Mouse (Mus musculus): ENCODE measurements around the gene Gm20388. TPM values are rescaled to one million over a fixed set of nuclear protein-coding genes. Genes with fewer than 3 reads are reported as not detected.
A peak's percentile ranks its signal among the peaks of the same experiment; 100 is the strongest.

Gm20388 gene
- polyA plus RNA-seq, 1 experiment from 2014 or later = not detected

DNA sequence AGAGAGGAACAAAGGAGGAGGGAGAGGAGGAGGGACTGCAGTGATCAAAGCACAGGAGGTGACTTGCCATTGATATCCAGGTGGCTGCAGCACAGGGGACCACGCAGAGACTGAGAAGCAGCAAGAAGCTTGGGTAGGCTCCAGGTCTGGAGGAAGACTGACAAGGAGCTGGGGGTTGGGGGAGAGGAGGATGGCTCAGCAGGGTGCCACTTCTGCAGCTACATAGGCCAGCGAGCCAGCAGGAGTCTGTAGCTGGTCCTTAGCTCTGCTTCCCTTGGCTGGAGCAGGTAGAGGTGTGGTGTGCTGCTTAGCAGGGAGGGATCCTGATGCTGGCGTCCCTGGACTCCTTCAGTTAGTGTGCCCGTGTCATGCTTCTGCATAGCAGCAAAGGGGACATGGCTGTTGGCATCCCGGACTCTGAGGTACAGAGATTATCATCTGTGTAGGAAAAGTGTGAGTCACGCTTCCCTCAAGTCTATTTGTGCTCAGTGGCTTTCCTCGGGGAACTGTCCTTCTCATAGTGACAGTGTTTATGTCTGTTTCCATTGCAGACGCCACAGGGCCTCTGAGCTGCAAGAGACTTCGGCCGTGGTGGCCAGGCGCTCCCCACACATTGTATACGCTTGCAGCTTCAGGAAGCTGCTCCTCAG lies 234.1 kb downstream of the Gm20388 start:
- peak; percentile 63 for ATAC-seq (replicated peaks)
- 0 out of 2 replicates have a peak, but pooled peaks cover 4% of the 10 kb centered on the region for H3K36me3 ChIP-seq
- 57% methylated on average over 12 of the region's 12 CpGs for WGBS
- no peaks in the 10 kb centered on the region for H3K9me3 ChIP-seq
- no peak overlapping the region for H3K9ac ChIP-seq (replicated peaks)
- peak overlapping the region; percentile 84 for H3K27ac ChIP-seq (replicated peaks)
- H3K4me1 ChIP-seq = peaks cover 31% of the 10 kb centered on the region
- H3K4me3 ChIP-seq = no peak overlapping the region
- H3K4me2 ChIP-seq (replicated peaks) = no peak overlapping the region
- no peaks in the 10 kb centered on the region for H3K27me3 ChIP-seq

DNA sequence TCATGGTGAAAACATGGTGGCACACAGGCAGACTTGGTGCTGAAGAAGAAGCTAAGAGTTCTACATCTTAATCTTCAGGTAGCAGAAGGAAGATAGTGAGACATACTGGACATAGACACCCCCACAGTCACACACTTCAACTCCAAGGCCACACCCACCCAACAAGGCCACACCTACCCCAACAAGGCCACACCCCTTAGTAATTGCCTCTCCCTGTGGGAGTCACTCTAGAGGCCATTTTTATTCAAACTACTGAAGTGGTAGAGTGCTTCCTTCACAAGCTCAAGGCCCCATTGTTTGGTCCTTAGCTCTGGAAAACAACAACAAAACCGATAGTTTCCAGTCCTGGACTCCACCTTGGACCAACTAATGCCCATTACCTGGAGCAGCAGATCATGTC lies 235.4 kb downstream of the Gm20388 start:
- H3K9ac ChIP-seq (replicated peaks) = no peak overlapping the region
- H3K36me3 ChIP-seq = 0 out of 2 replicates have a peak, but pooled peaks cover 4% of the 10 kb centered on the region
- no peak overlapping the region for H3K4me3 ChIP-seq
- no peak overlapping the region for H3K4me2 ChIP-seq (replicated peaks)
- no peaks in the 10 kb centered on the region for H3K9me3 ChIP-seq
- no peak for ATAC-seq (replicated peaks)
- no peaks in the 10 kb centered on the region for H3K27me3 ChIP-seq
- H3K27ac ChIP-seq (replicated peaks) = no peak overlapping the region
- peaks cover 28% of the 10 kb centered on the region for H3K4me1 ChIP-seq
- 84% methylated on average over 1 of the region's 1 CpGs for WGBS

GRCm38 (mm10) chr8:120150028-120150427 lies 239.4 kb downstream of the Gm20388 start:
- peaks cover 6% of the 10 kb centered on the region for H3K4me1 ChIP-seq
- no peak for ATAC-seq (replicated peaks)
- H3K4me2 ChIP-seq (replicated peaks) = no peak overlapping the region
- WGBS = 79% methylated on average over 12 of the region's 12 CpGs
- H3K9me3 ChIP-seq = no peaks in the 10 kb centered on the region
- H3K4me3 ChIP-seq = no peak overlapping the region
- H3K27ac ChIP-seq (replicated peaks) = no peak overlapping the region
- no peak overlapping the region for H3K9ac ChIP-seq (replicated peaks)
- H3K36me3 ChIP-seq = peaks cover 8% of the 10 kb centered on the region; the same call in 1 of the 2 replicates
- no peaks in the 10 kb centered on the region for H3K27me3 ChIP-seq

- 64% methylated on average over 9 of the region's 9 CpGs for WGBS
- H3K4me1 ChIP-seq = no peaks in the 10 kb centered on the region
- H3K4me2 ChIP-seq (replicated peaks) = no peak overlapping the region
- H3K36me3 ChIP-seq = peaks cover 8% of the 10 kb centered on the region; the same call in 1 of the 2 replicates
- no peaks in the 10 kb centered on the region for H3K27me3 ChIP-seq
- no peak for ATAC-seq (replicated peaks)
- no peaks in the 10 kb centered on the region for H3K9me3 ChIP-seq
- H3K4me3 ChIP-seq = no peak overlapping the region
- H3K27ac ChIP-seq (replicated peaks) = no peak overlapping the region
- H3K9ac ChIP-seq (replicated peaks) = no peak overlapping the region
Measured at GRCm38 (mm10) chr8:120151151-120151550, 240.5 kb downstream of the Gm20388 start.

GRCm38 (mm10) chr8:120152636-120153035 lies 242.0 kb downstream of the Gm20388 start:
- no peaks in the 10 kb centered on the region for H3K4me1 ChIP-seq
- H3K9me3 ChIP-seq = no peaks in the 10 kb centered on the region
- no peak for ATAC-seq (replicated peaks)
- no peak overlapping the region for H3K9ac ChIP-seq (replicated peaks)
- H3K27ac ChIP-seq (replicated peaks) = no peak overlapping the region
- no peak overlapping the region for H3K4me3 ChIP-seq
- WGBS = 74% methylated on average over 7 of the region's 7 CpGs
- H3K27me3 ChIP-seq = no peaks in the 10 kb centered on the region
- peaks cover 4% of the 10 kb centered on the region; the same call in 1 of the 2 replicates for H3K36me3 ChIP-seq
- H3K4me2 ChIP-seq (replicated peaks) = no peak overlapping the region

DNA sequence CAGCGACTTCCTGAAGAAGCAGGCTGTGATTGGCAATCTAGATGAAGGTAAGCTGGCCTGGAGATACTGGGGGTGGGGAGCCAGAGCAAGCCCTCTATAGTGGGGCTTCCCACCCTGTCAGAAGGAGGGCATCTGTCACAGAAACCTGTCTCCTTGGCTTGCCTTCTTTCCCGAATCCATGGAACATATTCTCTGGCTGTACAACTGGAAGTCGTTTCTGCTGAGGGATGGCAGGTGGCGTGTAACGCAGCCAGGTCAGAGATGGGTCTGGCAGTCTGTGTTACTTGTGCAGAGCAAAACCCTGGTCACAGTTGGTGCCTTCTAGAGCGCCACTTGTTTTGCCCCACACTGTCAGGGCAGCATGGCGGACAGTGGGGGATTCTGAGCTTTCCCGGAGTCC lies 249.7 kb downstream of the Gm20388 start:
- no peak for ATAC-seq (replicated peaks)
- no peaks in the 10 kb centered on the region for H3K27me3 ChIP-seq
- H3K4me3 ChIP-seq = no peak overlapping the region
- no peaks in the 10 kb centered on the region for H3K36me3 ChIP-seq
- peaks cover 15% of the 10 kb centered on the region for H3K4me1 ChIP-seq
- peak overlapping the region; percentile 71 for H3K27ac ChIP-seq (replicated peaks)
- 70% methylated on average over 8 of the region's 8 CpGs for WGBS
- H3K4me2 ChIP-seq (replicated peaks) = no peak overlapping the region
- H3K9ac ChIP-seq (replicated peaks) = no peak overlapping the region
- no peaks in the 10 kb centered on the region for H3K9me3 ChIP-seq

DNA sequence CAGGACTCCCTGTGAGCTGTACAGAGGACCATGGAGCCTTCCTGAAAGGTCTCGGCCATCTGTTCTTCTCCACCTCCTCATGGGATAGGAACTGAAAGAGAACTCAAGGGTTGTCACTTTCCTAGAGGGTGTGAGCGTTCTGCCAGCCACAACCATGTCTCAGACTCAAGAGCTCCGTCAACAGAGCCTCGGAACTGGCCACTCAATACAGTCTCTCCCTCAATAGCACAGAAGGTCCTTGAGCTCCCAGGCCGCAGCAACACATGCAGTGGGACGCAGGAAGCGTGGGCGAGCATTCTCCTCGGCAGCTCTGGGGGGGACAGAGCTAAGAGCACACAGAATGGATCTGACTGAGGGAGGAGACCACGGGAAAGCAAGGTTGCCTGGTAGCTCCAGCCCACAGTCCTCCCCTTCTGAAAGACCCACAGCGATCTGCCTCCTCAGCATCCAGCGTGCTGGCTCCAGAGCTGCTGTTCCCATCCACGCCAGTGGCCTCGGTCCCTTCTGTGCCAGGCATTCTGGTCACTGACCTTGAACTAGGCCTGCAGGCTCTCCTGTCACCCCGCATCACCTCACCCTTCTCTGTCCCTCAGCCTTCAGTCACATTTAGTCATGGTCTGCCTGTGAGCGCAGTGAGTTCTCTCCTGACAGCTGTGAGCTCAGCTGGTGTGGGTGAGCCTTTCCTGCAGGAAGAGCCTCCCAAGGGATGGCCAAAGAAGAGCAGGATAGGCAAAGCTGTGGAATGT lies 251.2 kb downstream of the Gm20388 start:
- ATAC-seq (replicated peaks) = no peak
- Histone ChIP-seq H3K9ac (replicated peaks) (no peak overlapping the region), H3K9me3 (no peaks in the 10 kb centered on the region), H3K4me3 (no peak overlapping the region), H3K27ac (replicated peaks) (no peak overlapping the region), H3K4me1 (peaks cover 15% of the 10 kb centered on the region), H3K4me2 (replicated peaks) (no peak overlapping the region), H3K27me3 (no peaks in the 10 kb centered on the region), H3K36me3 (no peaks in the 10 kb centered on the region)
- 81% methylated on average over 16 of the region's 16 CpGs for WGBS

DNA sequence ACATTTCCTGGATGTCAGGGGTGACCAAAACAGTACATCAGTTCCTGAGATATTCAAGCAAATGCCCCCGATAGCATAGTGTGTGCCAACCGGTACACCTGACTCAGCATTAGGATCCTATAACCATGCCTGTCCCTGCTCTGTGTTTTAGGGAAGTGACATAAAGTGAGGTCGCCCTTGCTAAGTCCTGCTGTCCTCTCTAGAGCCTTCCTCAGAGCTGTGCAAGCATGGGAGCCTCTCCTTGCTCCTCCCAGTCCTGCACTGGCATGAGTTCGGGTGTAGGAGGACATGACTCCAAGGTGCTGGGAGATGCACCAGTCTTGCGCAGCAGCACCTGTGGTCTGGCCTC lies 251.7 kb downstream of the Gm20388 start:
- Histone ChIP-seq H3K4me1 (peaks cover 15% of the 10 kb centered on the region), H3K4me2 (replicated peaks) (no peak overlapping the region), H3K9me3 (no peaks in the 10 kb centered on the region), H3K4me3 (no peak overlapping the region), H3K36me3 (no peaks in the 10 kb centered on the region), H3K27me3 (no peaks in the 10 kb centered on the region), H3K9ac (replicated peaks) (no peak overlapping the region), H3K27ac (replicated peaks) (no peak overlapping the region)
- 87% methylated on average over 5 of the region's 5 CpGs for WGBS
- ATAC-seq (replicated peaks) = no peak

- no peak overlapping the region for H3K27ac ChIP-seq (replicated peaks)
- no peak overlapping the region for H3K9ac ChIP-seq (replicated peaks)
- H3K27me3 ChIP-seq = no peaks in the 10 kb centered on the region
- no peaks in the 10 kb centered on the region for H3K9me3 ChIP-seq
- no peak overlapping the region for H3K4me3 ChIP-seq
- no peak overlapping the region for H3K4me2 ChIP-seq (replicated peaks)
- 70% methylated on average over 8 of the region's 8 CpGs for WGBS
- no peak for ATAC-seq (replicated peaks)
- no peaks in the 10 kb centered on the region for H3K36me3 ChIP-seq
- peaks cover 24% of the 10 kb centered on the region for H3K4me1 ChIP-seq
Measured at GRCm38 (mm10) chr8:120163376-120163775, 252.7 kb downstream of the Gm20388 start.

DNA sequence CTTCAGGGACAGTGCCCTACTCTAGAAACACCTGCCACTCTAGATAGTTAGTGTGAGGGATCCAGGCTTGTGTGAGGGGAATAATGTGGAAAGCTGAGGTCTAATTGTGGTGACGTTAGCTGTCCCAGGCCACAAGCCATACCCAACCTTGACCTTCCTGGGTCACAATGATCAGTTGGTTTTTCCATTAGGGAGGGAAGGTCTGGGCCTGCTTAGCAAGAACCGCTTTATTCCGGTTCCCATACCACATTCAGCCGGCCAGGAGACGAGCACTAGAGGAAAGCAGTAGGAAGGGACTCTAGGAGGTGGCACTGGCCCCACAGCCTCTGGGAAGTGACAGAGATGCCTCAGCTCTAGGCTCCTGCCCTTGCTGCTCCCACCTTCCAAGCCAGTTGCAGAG lies 253.4 kb downstream of the Gm20388 start:
- Histone ChIP-seq H3K27me3 (no peaks in the 10 kb centered on the region), H3K4me3 (no peak overlapping the region), H3K9ac (replicated peaks) (no peak overlapping the region), H3K9me3 (no peaks in the 10 kb centered on the region), H3K4me2 (replicated peaks) (no peak overlapping the region), H3K27ac (replicated peaks) (no peak overlapping the region), H3K36me3 (no peaks in the 10 kb centered on the region), H3K4me1 (peaks cover 24% of the 10 kb centered on the region)
- no peak for ATAC-seq (replicated peaks)
- 85% methylated on average over 5 of the region's 5 CpGs for WGBS

DNA sequence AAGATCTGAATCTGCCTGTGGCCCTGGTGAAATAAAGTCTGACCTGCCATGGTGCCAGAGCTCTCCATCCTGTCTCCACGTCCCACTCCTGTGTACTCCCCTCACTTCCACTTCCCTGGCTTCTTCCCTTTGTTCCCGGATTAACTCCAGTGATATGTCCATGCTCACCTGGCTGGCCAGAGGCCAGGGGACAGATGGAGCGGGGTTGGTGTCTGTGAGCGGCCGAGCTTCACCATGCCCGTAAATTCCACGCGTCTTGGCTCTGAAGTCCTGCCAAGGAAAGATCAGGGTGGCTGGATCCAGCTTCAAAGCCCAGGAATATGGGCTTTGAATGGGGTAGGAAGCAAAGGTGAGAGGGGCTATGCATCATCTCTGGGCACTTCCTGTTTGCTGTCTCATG lies 256.5 kb downstream of the Gm20388 start:
- no peaks in the 10 kb centered on the region for H3K27me3 ChIP-seq
- no peak for ATAC-seq (replicated peaks)
- H3K4me1 ChIP-seq = peaks cover 9% of the 10 kb centered on the region
- H3K27ac ChIP-seq (replicated peaks) = no peak overlapping the region
- 68% methylated on average over 8 of the region's 8 CpGs for WGBS
- H3K4me2 ChIP-seq (replicated peaks) = no peak overlapping the region
- no peak overlapping the region for H3K9ac ChIP-seq (replicated peaks)
- H3K4me3 ChIP-seq = no peak overlapping the region
- H3K9me3 ChIP-seq = no peaks in the 10 kb centered on the region
- H3K36me3 ChIP-seq = no peaks in the 10 kb centered on the region

- WGBS = 11% methylated on average over 5 of the region's 5 CpGs
Measured at GRCm38 (mm10) chr8:120167821-120168220, 257.2 kb downstream of the Gm20388 start.

More at GRCm38 (mm10) chr8:120167821-120168220, 257.2 kb downstream of the Gm20388 start:
- Histone ChIP-seq H3K4me3 (no peak overlapping the region), H3K36me3 (no peaks in the 10 kb centered on the region), H3K4me2 (replicated peaks) (no peak overlapping the region), H3K27me3 (no peaks in the 10 kb centered on the region), H3K4me1 (peaks cover 9% of the 10 kb centered on the region), H3K9ac (replicated peaks) (no peak overlapping the region), H3K9me3 (no peaks in the 10 kb centered on the region), H3K27ac (replicated peaks) (peak overlapping the region; percentile 28)
- 0 out of 2 replicates have a peak, but pooled peaks have one; percentile 46 for ATAC-seq (replicated peaks)

Measured in forebrain, embryonic 15.5 days (tissue).